Mouse (Mus musculus) midbrain, embryonic 14.5 days (tissue): ENCODE results near the gene Thrap3. TPM values are rescaled to one million over a fixed set of nuclear protein-coding genes. Genes with fewer than 3 reads are reported as not detected.
A peak's percentile ranks its signal among the peaks of the same experiment; 100 is the strongest.

ENCODE experiments used
- ATAC-seq: fragments of 200-750 bp; cut with Nextera tagmentation; 2 replicates; pipeline ENCODE4 v1.8.0; 2017; ENCODE audit warnings: moderate number of reproducible peaks, moderate library complexity; ENCODE audit not compliant: low FRiP score, low TSS enrichment
- DNase-seq: peaks from one replicate; pipeline ENCODE4 v3.0.0-alpha.2; 2015
- H3K27ac ChIP-seq: fragments of 300-500 bp; sonication (generic); replicated peaks from 2 replicates; pipeline ENCODE4 v1.5.1; 2014; ENCODE audit warnings: mild to moderate bottlenecking, low read depth, low read length, moderate library complexity
- H3K27me3 ChIP-seq: fragments of 300-500 bp; sonication (generic); 2 replicates; pipeline ENCODE4 v1.6.1; 2014; ENCODE audit warnings: low read length, control low read depth, mixed read lengths; ENCODE audit not compliant: control insufficient read depth, insufficient read depth
- H3K36me3 ChIP-seq: fragments of 300-500 bp; sonication (generic); 2 replicates; pipeline ENCODE4 v1.6.1; 2014; ENCODE audit warnings: low read length, control low read depth; ENCODE audit not compliant: control insufficient read depth, insufficient read depth
- H3K4me1 ChIP-seq: fragments of 300-500 bp; sonication (generic); 2 replicates; pipeline ENCODE4 v1.6.1; 2014; ENCODE audit warnings: mild to moderate bottlenecking, antibody characterized with exemption, low read length, control low read depth; ENCODE audit not compliant: control insufficient read depth, insufficient read depth
- H3K4me2 ChIP-seq: fragments of 300-500 bp; sonication (generic); 2 replicates; pipeline ENCODE4 v1.6.1; 2014; ENCODE audit warnings: mild to moderate bottlenecking, low read length, moderate library complexity
- H3K4me3 ChIP-seq: fragments of 300-500 bp; sonication (generic); replicated peaks from 2 replicates; pipeline ENCODE4 v1.5.1; 2014; ENCODE audit warnings: low read depth, low read length
- H3K9ac ChIP-seq: fragments of 300-500 bp; sonication (generic); replicated peaks from 2 replicates; pipeline ENCODE4 v1.6.1; 2014; ENCODE audit warnings: mild to moderate bottlenecking, low read length, moderate library complexity
- H3K9me3 ChIP-seq: fragments of 300-500 bp; sonication (generic); 2 replicates; pipeline ENCODE4 v1.6.1; 2016; ENCODE audit warnings: low read length, control low read depth, mixed read lengths; ENCODE audit not compliant: control insufficient read depth
- WGBS: fragments of 180-500 bp; shearing (Covaris S2); extraction: QIAGEN DNeasy Blood & Tissue Kit; methylation state at CpG from one replicate; pipeline ENCODE4 v1.1.7; 2014; 5-methylcytosine and 5-hydroxymethylcytosine counted together
- polyA plus RNA-seq: library from polyadenylated mRNA; unstranded; fragments of >200 nt; fragmentation: Nextera tagmentation; extraction: Ambion mirVana; gene quantifications from 2 replicates; pipeline ENCODE4 v1.2.1, GENCODE M21; 2014

Gene Thrap3
- polyA plus RNA-seq, 1 experiment from 2014 or later: 167 TPM

DNA sequence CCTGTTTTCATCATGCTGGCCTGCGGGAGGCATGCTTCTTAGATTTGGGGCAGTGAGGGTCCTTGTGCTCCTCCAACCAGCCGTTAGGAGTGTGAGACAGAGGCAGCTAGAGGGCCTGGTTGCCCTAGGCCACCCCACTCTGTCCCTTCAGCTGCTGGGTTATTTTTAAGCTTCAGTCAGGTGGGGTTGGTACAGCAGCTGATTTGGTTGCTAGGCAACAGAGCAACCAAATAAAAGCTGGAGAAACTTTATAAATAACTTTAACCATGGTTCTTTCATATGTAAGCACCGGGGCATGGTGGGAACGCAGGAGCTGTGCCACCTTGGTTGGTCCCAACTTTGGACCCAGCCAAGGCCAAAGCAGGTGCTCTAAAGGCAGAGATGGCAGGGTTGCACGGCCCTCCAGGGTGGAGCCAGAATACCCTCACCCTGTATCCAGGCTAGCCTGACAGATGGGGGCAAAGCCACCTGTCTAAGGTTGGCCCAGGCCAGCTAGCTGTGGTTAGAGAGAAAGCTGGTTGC is 35.2 kb upstream of the Thrap3 start:
- Histone ChIP-seq H3K4me3 (no peak overlapping the region), H3K27me3 (no peaks in the 10 kb centered on the region), H3K36me3 (peaks cover 99% of the 10 kb centered on the region), H3K4me1 (no peaks in the 10 kb centered on the region), H3K9me3 (no peaks in the 10 kb centered on the region), H3K9ac (no peak overlapping the region), H3K4me2 (no peak overlapping the region), H3K27ac (no peak overlapping the region)
- 65% methylated on average over 5 of the region's 5 CpGs for WGBS
- DNase-seq (no peak), ATAC-seq (no peak)

DNA sequence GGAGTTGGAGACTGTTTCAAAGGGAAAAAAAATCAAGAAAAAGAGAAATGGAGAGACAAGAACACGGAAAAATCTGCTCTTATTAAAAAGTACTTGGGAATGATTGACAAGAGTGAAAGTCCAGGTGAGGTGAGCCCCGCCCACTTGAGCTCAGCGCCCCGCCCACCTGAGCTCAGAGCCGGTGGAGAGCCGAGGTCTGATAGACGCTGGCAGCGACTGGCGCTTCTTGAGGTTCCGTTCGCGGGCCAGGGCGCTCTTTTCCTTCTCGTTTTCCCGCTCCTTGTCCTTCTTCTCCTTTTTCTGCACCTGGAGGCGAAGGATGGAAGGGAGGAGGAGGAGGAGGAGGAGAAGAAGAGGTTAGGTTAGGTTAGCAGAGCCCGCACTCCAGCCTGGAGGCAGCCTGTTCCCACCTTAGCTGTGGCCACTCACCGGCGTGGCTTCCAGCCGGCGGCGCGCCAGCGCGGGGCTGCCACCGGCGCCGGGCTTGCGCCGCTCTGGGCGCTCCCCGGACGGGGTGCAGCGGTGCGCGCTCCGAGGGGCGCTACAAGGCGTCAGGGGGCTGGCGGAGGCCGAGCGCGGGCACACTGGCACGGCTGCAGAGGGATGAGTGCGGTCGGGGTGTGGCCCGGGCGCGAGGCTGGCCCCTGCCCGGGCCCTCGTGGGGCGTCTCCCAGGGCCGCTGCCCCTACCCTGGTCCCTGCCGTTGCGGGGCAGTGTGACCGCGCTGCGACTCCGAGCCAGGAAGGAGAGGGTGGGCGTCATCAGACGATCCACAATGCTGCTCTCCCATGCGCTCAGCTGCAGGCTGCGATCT is 34.1 kb upstream of the Thrap3 start:
- H3K36me3 ChIP-seq: peaks cover 100% of the 10 kb centered on the region
- H3K4me2 ChIP-seq: no peak overlapping the region
- 60% methylated on average over 62 of the region's 63 CpGs for WGBS
- no peak overlapping the region for H3K4me3 ChIP-seq
- H3K27me3 ChIP-seq: no peaks in the 10 kb centered on the region
- H3K27ac ChIP-seq: no peak overlapping the region
- H3K4me1 ChIP-seq: no peaks in the 10 kb centered on the region
- DNase-seq (no peak), ATAC-seq (no peak)
- H3K9ac ChIP-seq: no peak overlapping the region
- no peaks in the 10 kb centered on the region for H3K9me3 ChIP-seq

DNA sequence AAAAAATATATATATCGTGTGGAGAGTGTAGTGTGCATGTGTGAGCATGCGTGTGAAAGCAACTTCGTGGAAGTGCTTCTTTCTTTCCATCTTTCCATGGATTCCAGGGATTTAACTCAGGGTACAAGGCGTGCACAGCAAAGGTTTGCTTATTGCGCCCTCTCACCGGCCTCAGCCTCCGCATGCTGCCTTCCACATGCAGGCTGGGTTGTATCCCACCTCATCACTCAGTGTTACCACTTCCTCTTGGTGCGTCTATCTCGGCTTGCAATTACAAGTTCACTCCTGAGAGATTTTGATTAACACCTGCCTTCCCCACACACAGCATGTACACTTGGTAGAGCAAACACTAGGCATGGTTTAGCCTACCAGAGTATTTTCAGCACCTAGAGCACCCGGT is 32.6 kb upstream of the Thrap3 start:
- WGBS: 95% methylated on average over 10 of the region's 10 CpGs
- ATAC-seq: no peak

GRCm38 (mm10) chr4:126234496-126235175 is 32.1 kb upstream of the Thrap3 start:
- Histone ChIP-seq H3K36me3 (peaks cover 99% of the 10 kb centered on the region), H3K27ac (no peak overlapping the region), H3K4me3 (no peak overlapping the region), H3K9me3 (no peaks in the 10 kb centered on the region), H3K4me2 (no peak overlapping the region), H3K9ac (no peak overlapping the region), H3K4me1 (no peaks in the 10 kb centered on the region), H3K27me3 (no peaks in the 10 kb centered on the region)
- no peak for DNase-seq
- no peak for ATAC-seq
- WGBS: 87% methylated on average over 18 of the region's 18 CpGs

More for the DNA sequence above, 32.6 kb upstream of the Thrap3 start:
- Histone ChIP-seq H3K27me3 (no peaks in the 10 kb centered on the region), H3K9ac (no peak overlapping the region), H3K9me3 (no peaks in the 10 kb centered on the region), H3K4me1 (no peaks in the 10 kb centered on the region), H3K27ac (no peak overlapping the region), H3K4me2 (no peak overlapping the region), H3K36me3 (peaks cover 100% of the 10 kb centered on the region), H3K4me3 (no peak overlapping the region)
- no peak for DNase-seq

GRCm38 (mm10) chr4:126233676-126234308 is 31.2 kb upstream of the Thrap3 start:
- DNase-seq: no peak
- WGBS: 92% methylated on average over 29 of the region's 29 CpGs
- H3K27ac ChIP-seq: no peak overlapping the region

GRCm38 (mm10) chr4:126229900-126230299 is 27.3 kb upstream of the Thrap3 start:
- H3K9ac ChIP-seq: no peak overlapping the region
- peaks cover 52% of the 10 kb centered on the region for H3K36me3 ChIP-seq
- H3K9me3 ChIP-seq: no peaks in the 10 kb centered on the region
- no peak overlapping the region for H3K4me2 ChIP-seq
- no peak for ATAC-seq
- no peak overlapping the region for H3K4me3 ChIP-seq
- WGBS: 72% methylated on average over 7 of the region's 7 CpGs
- H3K27ac ChIP-seq: no peak overlapping the region
- no peaks in the 10 kb centered on the region for H3K27me3 ChIP-seq
- no peak for DNase-seq
- peaks cover 4% of the 10 kb centered on the region; the same call in 1 of the 2 replicates for H3K4me1 ChIP-seq

More at GRCm38 (mm10) chr4:126233676-126234308, 31.2 kb upstream of the Thrap3 start:
- H3K9me3 ChIP-seq: no peaks in the 10 kb centered on the region
- peaks cover 91% of the 10 kb centered on the region for H3K36me3 ChIP-seq
- no peak overlapping the region for H3K4me3 ChIP-seq
- no peak for ATAC-seq
- no peak overlapping the region for H3K4me2 ChIP-seq
- no peak overlapping the region for H3K9ac ChIP-seq
- H3K27me3 ChIP-seq: no peaks in the 10 kb centered on the region
- no peaks in the 10 kb centered on the region for H3K4me1 ChIP-seq

- H3K4me2 ChIP-seq: no peak overlapping the region
- H3K4me3 ChIP-seq: no peak overlapping the region
- no peak for DNase-seq
Observed at GRCm38 (mm10) chr4:126228144-126228543, 25.6 kb upstream of the Thrap3 start.

GRCm38 (mm10) chr4:126227077-126227761 is 24.7 kb upstream of the Thrap3 start:
- DNase-seq (peak; percentile 96), ATAC-seq (peak; percentile 62; the same call in 1 of the 2 replicates)
- Histone ChIP-seq H3K4me1 (peaks cover 4% of the 10 kb centered on the region; the same call in 1 of the 2 replicates), H3K9ac (no peak overlapping the region; the same call in 1 of the 2 replicates), H3K4me3 (peak overlapping the region; percentile 14; the same call in 1 of the 2 replicates), H3K4me2 (peak overlapping the region; percentile 45), H3K9me3 (no peaks in the 10 kb centered on the region), H3K36me3 (peaks cover 25% of the 10 kb centered on the region), H3K27ac (peak overlapping the region; percentile 9; the same call in 1 of the 2 replicates), H3K27me3 (no peaks in the 10 kb centered on the region)
- WGBS: 9% methylated on average over 18 of the region's 18 CpGs

More at GRCm38 (mm10) chr4:126228144-126228543, 25.6 kb upstream of the Thrap3 start:
- no peak for ATAC-seq
- Histone ChIP-seq H3K36me3 (peaks cover 34% of the 10 kb centered on the region), H3K27ac (no peak overlapping the region), H3K9me3 (no peaks in the 10 kb centered on the region), H3K27me3 (no peaks in the 10 kb centered on the region), H3K4me1 (peaks cover 4% of the 10 kb centered on the region; the same call in 1 of the 2 replicates), H3K9ac (no peak overlapping the region)
- WGBS: 29% methylated on average over 5 of the region's 5 CpGs
